Mouse (Mus musculus): ENCODE data around the gene Kcnk13.

DNA sequence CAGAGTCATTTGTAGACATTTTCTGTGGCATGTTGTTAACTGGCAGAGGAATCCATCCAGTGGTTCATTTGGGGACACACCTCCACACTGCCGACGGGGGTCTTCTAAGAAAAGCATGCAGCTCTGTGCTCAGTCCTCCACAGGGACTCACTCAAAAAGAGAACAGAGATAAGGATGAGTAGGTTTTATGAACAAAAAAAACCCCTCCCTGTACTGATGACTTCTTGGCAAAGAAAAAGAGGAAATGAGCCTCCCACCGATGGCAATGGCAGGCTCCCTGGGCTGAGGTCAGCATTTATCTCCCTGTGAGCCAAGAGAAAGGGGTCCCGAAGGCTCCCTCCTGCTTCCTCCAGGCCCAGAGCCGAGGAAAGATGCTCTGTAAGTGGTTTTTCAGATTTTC, 58.2 kb downstream of the Kcnk13 start:
- TF ChIP-seq EP300 (IDR thresholded peaks at IDR 0.05; ENCODE audit: insufficient read depth, low read depth, low read length) (no peak), CTCF (IDR thresholded peaks at IDR 0.05; ENCODE audit: low read depth, low read length) (no peak)

Measured in ES-Bruce4 (cell line).